ENCODE assay signal across 8 mouse cellular contexts in genomic region chr1:75477264-75477965, GRCm38 (mm10). TPM values are rescaled to one million over a fixed set of nuclear protein-coding genes. Genes with fewer than 3 reads are reported as not detected.
A peak's percentile ranks its signal among the peaks of the same experiment; 100 is the strongest.
DNase-seq lines count a peak whose midpoint lies in the region; ATAC-seq and TF ChIP-seq lines count a peak whose summit lies in the region.

No protein-coding gene starts in this region.

- H3K4me3 ChIP-seq in bone marrow macrophage, adult 2 months (ENCODE audit: insufficient read depth, low read length), result no peak overlapping the region
- peak overlapping the region; percentile 76 for H3K4me3 ChIP-seq in heart, embryonic 16.5 days (ENCODE audit: low read length)
- peak overlapping the region; percentile 61 for H3K4me3 ChIP-seq in neural tube, embryonic 15.5 days (replicated peaks)

- peak; percentile 99 for TF ChIP-seq CTCF in bone marrow macrophage, adult 2 months (IDR thresholded peaks at IDR 0.05; ENCODE audit: low read depth, low read length)

- 0 out of 2 replicates have a peak, but pooled peaks cover 3% of the 10 kb centered on the region for H3K4me1 ChIP-seq in bone marrow macrophage, adult 2 months (ENCODE audit: control insufficient read depth, insufficient read depth, low read length)
- peaks cover 17% of the 10 kb centered on the region for H3K4me1 ChIP-seq in heart, embryonic 16.5 days (ENCODE audit: control insufficient read depth, insufficient read depth, low read length)
- peaks cover 61% of the 10 kb centered on the region for H3K4me1 ChIP-seq in neural tube, embryonic 15.5 days

- H3K27ac ChIP-seq in bone marrow macrophage, adult 2 months (ENCODE audit: insufficient read depth, low read depth, low read length), result no peak overlapping the region
- 0 out of 2 replicates have a peak overlapping the region, but pooled peaks have one; percentile 14 for H3K27ac ChIP-seq in heart, embryonic 16.5 days (ENCODE audit: low read length)
- peak overlapping the region; percentile 45; the same call in 1 of the 2 replicates for H3K27ac ChIP-seq in neural tube, embryonic 15.5 days (replicated peaks)

- peaks cover 14% of the 10 kb centered on the region for H3K36me3 ChIP-seq in heart, embryonic 16.5 days (ENCODE audit: control insufficient read depth, insufficient read depth)
- peaks cover 43% of the 10 kb centered on the region for H3K36me3 ChIP-seq in neural tube, embryonic 15.5 days

- no peak for TF ChIP-seq POLR2A in bone marrow macrophage, adult 2 months (IDR thresholded peaks at IDR 0.05; ENCODE audit: borderline replicate concordance, low read depth, low read length)

- H3K9ac ChIP-seq in heart, embryonic 16.5 days (ENCODE audit: low read length), result no peak overlapping the region
- H3K9ac ChIP-seq in neural tube, embryonic 15.5 days (replicated peaks), result peak overlapping the region; percentile 64; the same call in 1 of the 2 replicates

- peak; percentile 88 to 95 for DNase-seq in kidney, postnatal 36 days
- DNase-seq in lung, adult 18-20 months, result peak; percentile 77 to 86
- peak; percentile 90 for DNase-seq in testis, postnatal 10 days (ENCODE audit: low spot score)

- H3K27me3 ChIP-seq in heart, embryonic 16.5 days (ENCODE audit: control insufficient read depth, insufficient read depth, low read length), result peaks cover 44% of the 10 kb centered on the region
- peaks cover 6% of the 10 kb centered on the region for H3K27me3 ChIP-seq in neural tube, embryonic 15.5 days (replicated peaks)

- H3K4me2 ChIP-seq in heart, embryonic 16.5 days (ENCODE audit: low read depth, low read length), result peak overlapping the region; percentile 81
- H3K4me2 ChIP-seq in neural tube, embryonic 15.5 days, result peak overlapping the region; percentile 91

- ATAC-seq in CD4-positive, CD25-positive, alpha-beta regulatory T cell, adult 4 months, result peak; percentile 24
- ATAC-seq in erythroblast, adult 5-6 weeks (replicated peaks; ENCODE audit: low FRiP score, poor library complexity, severe bottlenecking), result peak; percentile 43
- ATAC-seq in heart, embryonic 16.5 days (replicated peaks; ENCODE audit: extremely low read depth, insufficient read depth, low FRiP score), result no peak
- ATAC-seq in neural tube, embryonic 15.5 days (ENCODE audit: low FRiP score), result no peak

- 13% methylated on average over 35 of the region's 35 CpGs for WGBS in heart, embryonic 16.5 days
- 12% methylated on average over 35 of the region's 35 CpGs for WGBS in neural tube, embryonic 15.5 days

- H3K9me3 ChIP-seq in heart, embryonic 16.5 days (replicated peaks; ENCODE audit: control insufficient read depth, low read length), result no peaks in the 10 kb centered on the region
- H3K9me3 ChIP-seq in neural tube, embryonic 15.5 days (replicated peaks), result no peaks in the 10 kb centered on the region

RNA-seq across cellular contexts. Expression of gene Chpf, which starts 1.7 kb away (rescaled TPM):
- polyA plus RNA-seq in CD4-positive, CD25-positive, alpha-beta regulatory T cell, adult 4 months (2017; shearing (Covaris generic)), result 1 to 10 TPM; 5.2 to 5.6 TPM
- 0.95 and 1.3 TPM in 2 replicates for polyA plus RNA-seq in bone marrow macrophage, adult 2 months (2012; ENCODE audit: insufficient read depth, insufficient read length, missing spikeins)
- 0.42 TPM in 1 of 2 replicates, not detected in the other for total RNA-seq in erythroblast, adult 5-6 weeks (2015; ENCODE audit: low replicate concordance)
- 0.26 and 1.3 TPM in 2 replicates for total RNA-seq in erythroblast, adult 5-6 weeks (2017; ENCODE audit: low replicate concordance)
- 23.9 and 27.0 TPM in 2 replicates for polyA plus RNA-seq in heart, embryonic 16.5 days (2015; fragmentation: Nextera tagmentation; extraction: Ambion mirVana)
- polyA plus RNA-seq in neural tube, embryonic 15.5 days (2015; fragmentation: Nextera tagmentation; extraction: Ambion mirVana), result 48.3 and 51.7 TPM in 2 replicates

RNA-seq across cellular contexts. Expression of gene Tmem198, which starts 1.9 kb away (rescaled TPM):
- not detected for polyA plus RNA-seq in CD4-positive, CD25-positive, alpha-beta regulatory T cell, adult 4 months (2017; shearing (Covaris generic))
- not detected in 2 replicates for polyA plus RNA-seq in bone marrow macrophage, adult 2 months (2012; ENCODE audit: insufficient read depth, insufficient read length, missing spikeins)
- not detected in 2 replicates for total RNA-seq in erythroblast, adult 5-6 weeks (2015; ENCODE audit: low replicate concordance)
- not detected in 2 replicates for total RNA-seq in erythroblast, adult 5-6 weeks (2017; ENCODE audit: low replicate concordance)
- polyA plus RNA-seq in heart, embryonic 16.5 days (2015; fragmentation: Nextera tagmentation; extraction: Ambion mirVana), result 0.60 and 0.69 TPM in 2 replicates
- 40.2 and 50.7 TPM in 2 replicates for polyA plus RNA-seq in neural tube, embryonic 15.5 days (2015; fragmentation: Nextera tagmentation; extraction: Ambion mirVana)

RNA-seq across cellular contexts. Expression of gene Asic4, which starts 27.2 kb away (rescaled TPM):
- not detected for polyA plus RNA-seq in CD4-positive, CD25-positive, alpha-beta regulatory T cell, adult 4 months (2017; shearing (Covaris generic))
- not detected in 2 replicates for polyA plus RNA-seq in bone marrow macrophage, adult 2 months (2012; ENCODE audit: insufficient read depth, insufficient read length, missing spikeins)
- total RNA-seq in erythroblast, adult 5-6 weeks (2015; ENCODE audit: low replicate concordance), result not detected in 2 replicates
- total RNA-seq in erythroblast, adult 5-6 weeks (2017; ENCODE audit: low replicate concordance), result not detected in 2 replicates
- 0.08 and 0.27 TPM in 2 replicates for polyA plus RNA-seq in heart, embryonic 16.5 days (2015; fragmentation: Nextera tagmentation; extraction: Ambion mirVana)
- 22.9 and 31.6 TPM in 2 replicates for polyA plus RNA-seq in neural tube, embryonic 15.5 days (2015; fragmentation: Nextera tagmentation; extraction: Ambion mirVana)

RNA-seq across cellular contexts. Expression of gene Obsl1, which starts 28.8 kb away (rescaled TPM):
- polyA plus RNA-seq in CD4-positive, CD25-positive, alpha-beta regulatory T cell, adult 4 months (2017; shearing (Covaris generic)), result not detected
- 0.33 TPM in 1 of 2 replicates, not detected in the other for polyA plus RNA-seq in bone marrow macrophage, adult 2 months (2012; ENCODE audit: insufficient read depth, insufficient read length, missing spikeins)
- total RNA-seq in erythroblast, adult 5-6 weeks (2015; ENCODE audit: low replicate concordance), result not detected in 2 replicates
- not detected in 2 replicates for total RNA-seq in erythroblast, adult 5-6 weeks (2017; ENCODE audit: low replicate concordance)
- 83.9 and 94.2 TPM in 2 replicates for polyA plus RNA-seq in heart, embryonic 16.5 days (2015; fragmentation: Nextera tagmentation; extraction: Ambion mirVana)
- polyA plus RNA-seq in neural tube, embryonic 15.5 days (2015; fragmentation: Nextera tagmentation; extraction: Ambion mirVana), result 33.1 and 37.6 TPM in 2 replicates

RNA-seq across cellular contexts. Expression of gene Inha, which starts 29.5 kb away (rescaled TPM):
- polyA plus RNA-seq in CD4-positive, CD25-positive, alpha-beta regulatory T cell, adult 4 months (2017; shearing (Covaris generic)), result not detected
- polyA plus RNA-seq in bone marrow macrophage, adult 2 months (2012; ENCODE audit: insufficient read depth, insufficient read length, missing spikeins), result not detected in 2 replicates
- not detected in 2 replicates for total RNA-seq in erythroblast, adult 5-6 weeks (2015; ENCODE audit: low replicate concordance)
- not detected in 2 replicates for total RNA-seq in erythroblast, adult 5-6 weeks (2017; ENCODE audit: low replicate concordance)
- polyA plus RNA-seq in heart, embryonic 16.5 days (2015; fragmentation: Nextera tagmentation; extraction: Ambion mirVana), result 4.1 and 5.5 TPM in 2 replicates
- polyA plus RNA-seq in neural tube, embryonic 15.5 days (2015; fragmentation: Nextera tagmentation; extraction: Ambion mirVana), result 18.1 and 23.5 TPM in 2 replicates

Comparison
In these comparisons a context has a peak if more than half of its experiments do, and no peak if none do; other contexts are left out.
1. ATAC-seq: peak in CD4-positive, CD25-positive, alpha-beta regulatory T cell, adult 4 months (single experiment) and erythroblast, adult 5-6 weeks (single experiment); none in heart, embryonic 16.5 days (single experiment) and neural tube, embryonic 15.5 days (single experiment).
2. RNA of gene Tmem198, which starts 1.9 kb away (polyA plus RNA-seq): 40.2 to 50.7 TPM in neural tube, embryonic 15.5 days; 0.60 to 0.69 TPM in heart, embryonic 16.5 days, not detected in CD4-positive, CD25-positive, alpha-beta regulatory T cell, adult 4 months and not detected in bone marrow macrophage, adult 2 months; every median in the first group is over 10 times any median in the second.
3. RNA of gene Asic4, which starts 27.2 kb away (polyA plus RNA-seq): 22.9 to 31.6 TPM in neural tube, embryonic 15.5 days; 0.08 to 0.27 TPM in heart, embryonic 16.5 days, not detected in CD4-positive, CD25-positive, alpha-beta regulatory T cell, adult 4 months and not detected in bone marrow macrophage, adult 2 months; every median in the first group is over 10 times any median in the second.
4. Peak in every context shown above with its lines, with median percentiles within 50 percentile points of each other: DNase-seq.